Mouse (Mus musculus) embryonic facial prominence, embryonic 14.5 days (tissue): ENCODE measurements at regions not wholly inside any gene's neighbourhood (a gene's known extent, or its start where the extent isn't known, plus 50 kb on each side); places are given as distances from the start of the nearest gene placed in this dataset.

ENCODE experiments used
- ATAC-seq: fragments of 200-750 bp; cut with Nextera tagmentation; 2 replicates; pipeline ENCODE4 v1.8.0; 2017; ENCODE audit warnings: low read depth, moderate number of reproducible peaks, moderate TSS enrichment
- DNase-seq: peaks from one replicate; pipeline ENCODE4 v3.0.0-alpha.2; 2015; ENCODE audit warnings: low spot score
- H3K27ac ChIP-seq: fragments of 300-500 bp; sonication (generic); replicated peaks from 2 replicates; pipeline ENCODE4 v1.5.1; 2014; ENCODE audit warnings: low read depth, mild to moderate bottlenecking, low read length, moderate library complexity
- H3K27me3 ChIP-seq: fragments of 300-500 bp; sonication (generic); replicated peaks from 2 replicates; pipeline ENCODE4 v1.6.1; 2014; ENCODE audit warnings: low read length; ENCODE audit not compliant: control insufficient read depth, insufficient read depth
- H3K36me3 ChIP-seq: fragments of 300-500 bp; sonication (generic); 2 replicates; pipeline ENCODE4 v1.6.1; 2014; ENCODE audit warnings: low read length, mixed read lengths; ENCODE audit not compliant: control insufficient read depth, insufficient read depth
- H3K4me1 ChIP-seq: fragments of 300-500 bp; sonication (generic); 2 replicates; pipeline ENCODE4 v1.6.1; 2014; ENCODE audit warnings: antibody characterized with exemption, low read length; ENCODE audit not compliant: control insufficient read depth, insufficient read depth
- H3K4me2 ChIP-seq: fragments of 300-500 bp; sonication (generic); 2 replicates; pipeline ENCODE4 v1.6.1; 2014; ENCODE audit warnings: low read depth, mild to moderate bottlenecking, low read length, moderate library complexity, mixed read lengths
- H3K4me3 ChIP-seq: fragments of 300-500 bp; sonication (generic); 2 replicates; pipeline ENCODE4 v1.5.1; 2014; ENCODE audit warnings: low read depth, mild to moderate bottlenecking, low read length
- H3K9ac ChIP-seq: fragments of 300-500 bp; sonication (generic); 2 replicates; pipeline ENCODE4 v1.6.1; 2014; ENCODE audit warnings: low read depth, mild to moderate bottlenecking, low read length, moderate library complexity, mixed read lengths
- H3K9me3 ChIP-seq: fragments of 300-500 bp; sonication (generic); 2 replicates; pipeline ENCODE4 v1.6.1; 2016; ENCODE audit warnings: low read length; ENCODE audit not compliant: control insufficient read depth
- WGBS: fragments of 180-500 bp; shearing (Covaris S2); extraction: QIAGEN DNeasy Blood & Tissue Kit; methylation state at CpG from one replicate; pipeline ENCODE4 v1.1.7; 2014; 5-methylcytosine and 5-hydroxymethylcytosine counted together

DNA sequence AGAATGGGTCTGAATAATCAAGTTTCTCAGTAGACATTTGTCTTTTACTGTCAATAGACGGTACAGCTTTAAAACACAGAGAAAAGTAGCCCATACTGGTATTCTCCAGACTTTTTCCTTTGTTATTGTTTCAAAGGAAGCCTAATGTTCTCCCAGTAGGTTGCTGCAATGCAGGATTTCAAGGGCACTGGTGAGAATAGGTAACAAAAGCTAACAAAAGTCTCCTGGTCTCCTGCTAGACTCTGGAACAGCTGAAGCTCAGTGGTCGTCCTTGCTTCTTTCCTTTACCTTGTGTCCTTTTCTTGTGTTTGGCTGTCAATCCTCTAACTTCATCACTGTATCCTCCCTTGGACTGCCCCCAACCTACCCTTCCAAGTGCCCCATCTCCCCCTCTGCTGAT, 350.9 kb downstream of the Wdr72 start:
- 64% methylated on average over 2 of the region's 2 CpGs for WGBS
- no peak overlapping the region for H3K4me2 ChIP-seq
- H3K27ac ChIP-seq: no peak overlapping the region
- no peaks in the 10 kb centered on the region for H3K4me1 ChIP-seq
- H3K27me3 ChIP-seq: no peaks in the 10 kb centered on the region
- no peak for ATAC-seq
- no peaks in the 10 kb centered on the region for H3K9me3 ChIP-seq
- H3K9ac ChIP-seq: no peak overlapping the region
- no peak overlapping the region for H3K4me3 ChIP-seq
- no peaks in the 10 kb centered on the region for H3K36me3 ChIP-seq
- no peak for DNase-seq

DNA sequence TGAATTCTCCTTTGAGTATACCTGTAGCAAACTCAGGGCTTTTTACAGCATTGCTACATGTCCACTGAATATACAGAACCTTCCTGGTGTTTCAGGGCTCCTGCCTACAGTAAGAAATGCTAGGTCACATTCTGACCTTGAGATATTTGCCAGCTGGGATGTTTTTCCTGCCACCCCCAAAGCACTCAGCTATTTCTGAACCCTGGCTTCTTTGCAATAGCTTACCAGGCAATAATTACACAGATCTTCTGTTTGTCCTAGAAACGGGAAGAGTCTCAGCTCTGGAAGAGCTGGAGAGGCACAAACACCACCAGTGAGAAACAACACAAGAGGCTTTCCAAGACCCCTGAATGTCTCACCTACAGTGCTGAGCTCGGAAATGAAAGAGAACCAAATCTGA, 366.7 kb downstream of the Wdr72 start:
- Histone ChIP-seq H3K9me3 (no peaks in the 10 kb centered on the region), H3K4me2 (no peak overlapping the region), H3K36me3 (no peaks in the 10 kb centered on the region), H3K27ac (no peak overlapping the region), H3K9ac (no peak overlapping the region), H3K4me3 (no peak overlapping the region), H3K27me3 (no peaks in the 10 kb centered on the region), H3K4me1 (no peaks in the 10 kb centered on the region)
- no peak for ATAC-seq
- DNase-seq: no peak
- 27% methylated on average over 2 of the region's 2 CpGs for WGBS

DNA sequence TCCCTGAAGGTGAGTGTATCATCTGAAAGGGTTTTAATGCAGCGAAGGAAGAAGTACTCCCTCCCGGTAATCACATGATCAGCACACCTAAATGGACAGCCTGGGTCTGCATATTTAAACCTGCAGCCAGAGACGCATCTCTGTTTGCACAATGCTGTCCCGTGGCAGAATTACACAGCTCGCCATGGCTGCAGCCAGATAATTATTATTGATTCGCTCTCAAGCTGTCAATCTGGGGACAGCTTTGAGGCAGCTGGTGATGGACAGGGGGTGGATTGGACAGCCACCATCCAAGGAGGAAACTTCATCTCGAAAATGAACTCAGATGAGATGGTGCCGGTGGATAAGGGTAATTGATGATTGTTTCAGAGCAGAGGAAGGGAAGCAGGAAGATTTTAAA, 369.1 kb downstream of the Wdr72 start:
- Histone ChIP-seq H3K4me3 (no peak overlapping the region), H3K9ac (no peak overlapping the region), H3K9me3 (no peaks in the 10 kb centered on the region), H3K4me1 (no peaks in the 10 kb centered on the region), H3K27me3 (no peaks in the 10 kb centered on the region), H3K27ac (no peak overlapping the region), H3K36me3 (no peaks in the 10 kb centered on the region), H3K4me2 (no peak overlapping the region)
- WGBS: 62% methylated on average over 8 of the region's 8 CpGs
- DNase-seq (no peak), ATAC-seq (no peak)

DNA sequence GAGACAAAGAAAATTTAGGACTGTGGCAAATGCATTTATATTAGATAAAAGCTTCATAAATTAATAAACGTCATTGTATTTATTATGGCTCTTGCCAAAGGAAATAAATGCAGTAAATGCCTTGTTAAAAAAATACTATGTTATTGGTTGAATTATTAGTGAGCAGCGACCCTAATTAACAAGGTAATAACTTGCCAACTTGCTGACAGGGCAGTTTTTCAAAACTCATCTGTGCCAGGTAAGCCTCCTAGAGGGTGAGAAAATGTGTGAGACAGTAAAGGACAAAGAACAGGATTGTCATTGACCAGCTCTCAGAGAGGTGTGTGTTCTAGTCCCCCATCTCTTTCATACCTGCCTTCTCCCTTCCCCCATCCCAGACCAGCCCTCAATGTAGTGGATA, 347.8 kb upstream of the Onecut1 start:
- Histone ChIP-seq H3K4me2 (no peak overlapping the region), H3K9me3 (no peaks in the 10 kb centered on the region), H3K4me1 (no peaks in the 10 kb centered on the region), H3K27ac (no peak overlapping the region), H3K4me3 (no peak overlapping the region), H3K9ac (no peak overlapping the region), H3K27me3 (no peaks in the 10 kb centered on the region), H3K36me3 (no peaks in the 10 kb centered on the region)
- WGBS: 75% methylated on average over 2 of the region's 2 CpGs
- DNase-seq (no peak), ATAC-seq (no peak)

DNA sequence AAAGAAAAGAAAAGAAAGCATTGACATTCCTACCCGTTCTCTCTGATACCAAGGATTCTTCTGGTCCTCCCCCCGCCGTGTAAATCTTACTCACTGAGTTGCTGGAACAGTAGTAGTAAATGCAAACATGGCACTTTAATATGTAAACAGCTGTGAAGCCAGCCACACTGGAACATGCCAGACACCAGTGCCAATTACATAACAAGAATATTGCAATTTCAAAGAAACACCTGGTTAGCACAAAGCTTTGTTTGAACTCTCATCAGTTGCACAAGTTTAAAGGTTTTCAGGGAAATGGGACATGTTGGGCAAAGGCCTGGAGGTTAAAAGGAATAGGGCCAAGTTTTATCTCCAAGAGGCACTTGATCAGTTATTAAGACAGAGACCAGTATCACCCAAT, 333.2 kb upstream of the Onecut1 start:
- Histone ChIP-seq H3K9me3 (no peaks in the 10 kb centered on the region), H3K9ac (no peak overlapping the region), H3K4me1 (no peaks in the 10 kb centered on the region), H3K36me3 (no peaks in the 10 kb centered on the region), H3K27me3 (no peaks in the 10 kb centered on the region), H3K4me2 (no peak overlapping the region), H3K4me3 (no peak overlapping the region), H3K27ac (no peak overlapping the region)
- WGBS: 85% methylated on average over 3 of the region's 3 CpGs
- DNase-seq (no peak), ATAC-seq (no peak)

DNA sequence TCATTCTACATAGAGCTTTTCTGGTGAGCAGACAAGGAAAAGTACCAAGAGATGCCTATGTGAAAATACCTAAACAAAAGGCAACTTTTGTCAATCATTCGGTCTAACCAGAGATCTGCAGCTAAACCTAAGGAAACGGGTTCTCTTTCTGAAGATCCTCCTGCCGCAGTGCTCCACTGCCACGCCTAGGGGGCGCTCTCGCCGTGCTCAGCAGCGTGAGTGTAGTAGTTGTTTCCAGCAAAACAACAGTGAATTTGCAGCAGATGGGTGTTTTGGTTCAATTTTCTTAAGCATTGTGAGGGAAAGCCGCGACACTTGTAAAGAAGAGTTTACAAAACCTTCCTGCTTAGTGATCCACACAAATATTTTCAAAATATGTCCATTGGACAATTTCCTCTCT, 331.4 kb upstream of the Onecut1 start:
- no peak overlapping the region for H3K4me2 ChIP-seq
- ATAC-seq (no peak), DNase-seq (peak; percentile 55)
- no peaks in the 10 kb centered on the region for H3K36me3 ChIP-seq
- no peak overlapping the region for H3K4me3 ChIP-seq
- no peaks in the 10 kb centered on the region for H3K27me3 ChIP-seq
- no peaks in the 10 kb centered on the region for H3K4me1 ChIP-seq
- WGBS: 11% methylated on average over 10 of the region's 10 CpGs
- no peaks in the 10 kb centered on the region for H3K9me3 ChIP-seq
- H3K27ac ChIP-seq: no peak overlapping the region
- H3K9ac ChIP-seq: no peak overlapping the region

DNA sequence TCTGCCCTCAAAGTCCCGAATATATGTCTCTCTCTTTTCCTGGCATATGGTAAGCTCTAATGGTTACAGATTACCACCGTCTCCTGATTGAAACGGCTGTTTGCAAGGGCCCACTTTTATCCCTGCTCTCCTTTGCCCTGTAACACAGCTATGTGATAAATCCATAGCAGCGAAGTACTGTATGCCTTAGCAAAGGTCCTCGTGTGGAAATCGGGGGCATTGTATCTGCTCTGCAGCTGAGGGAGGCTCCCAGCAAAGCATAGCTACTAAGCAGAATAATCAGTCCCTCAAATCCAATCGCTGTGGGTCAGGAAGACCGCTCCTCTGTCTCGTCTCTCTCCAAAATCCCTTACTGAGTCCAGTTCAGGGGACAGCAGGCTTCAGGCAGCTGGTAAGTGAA, 331.0 kb upstream of the Onecut1 start:
- no peak overlapping the region for H3K4me3 ChIP-seq
- no peak for DNase-seq
- no peak overlapping the region for H3K9ac ChIP-seq
- no peaks in the 10 kb centered on the region for H3K4me1 ChIP-seq
- WGBS: 63% methylated on average over 9 of the region's 9 CpGs
- no peaks in the 10 kb centered on the region for H3K36me3 ChIP-seq
- no peak overlapping the region for H3K27ac ChIP-seq
- ATAC-seq: no peak
- no peak overlapping the region for H3K4me2 ChIP-seq
- H3K27me3 ChIP-seq: no peaks in the 10 kb centered on the region
- no peaks in the 10 kb centered on the region for H3K9me3 ChIP-seq

DNA sequence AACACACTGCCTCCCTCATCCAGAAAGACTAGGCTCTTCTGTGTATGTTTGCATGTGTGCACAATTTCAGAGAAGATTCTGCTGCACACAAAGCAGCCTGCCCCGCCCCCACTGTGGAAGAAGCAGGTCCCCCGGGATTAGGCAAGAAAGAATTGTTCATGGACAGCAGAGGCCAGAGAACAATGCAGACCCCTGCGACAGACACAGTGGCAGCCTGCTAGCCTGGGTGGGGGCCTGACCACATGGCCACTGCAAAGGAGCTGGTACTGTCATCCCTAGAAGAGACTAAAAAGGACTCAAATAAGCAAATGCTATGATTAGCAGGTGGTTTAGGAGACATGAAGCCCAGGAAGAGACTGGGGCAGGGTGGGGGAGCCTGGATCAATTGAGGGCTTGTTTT, 329.7 kb upstream of the Onecut1 start:
- no peaks in the 10 kb centered on the region for H3K36me3 ChIP-seq
- no peak overlapping the region for H3K4me3 ChIP-seq
- no peaks in the 10 kb centered on the region for H3K27me3 ChIP-seq
- H3K27ac ChIP-seq: no peak overlapping the region
- H3K4me2 ChIP-seq: no peak overlapping the region
- no peaks in the 10 kb centered on the region for H3K9me3 ChIP-seq
- ATAC-seq: no peak
- 44% methylated on average over 3 of the region's 3 CpGs for WGBS
- peak; percentile 34 for DNase-seq
- H3K4me1 ChIP-seq: no peaks in the 10 kb centered on the region
- no peak overlapping the region for H3K9ac ChIP-seq

DNA sequence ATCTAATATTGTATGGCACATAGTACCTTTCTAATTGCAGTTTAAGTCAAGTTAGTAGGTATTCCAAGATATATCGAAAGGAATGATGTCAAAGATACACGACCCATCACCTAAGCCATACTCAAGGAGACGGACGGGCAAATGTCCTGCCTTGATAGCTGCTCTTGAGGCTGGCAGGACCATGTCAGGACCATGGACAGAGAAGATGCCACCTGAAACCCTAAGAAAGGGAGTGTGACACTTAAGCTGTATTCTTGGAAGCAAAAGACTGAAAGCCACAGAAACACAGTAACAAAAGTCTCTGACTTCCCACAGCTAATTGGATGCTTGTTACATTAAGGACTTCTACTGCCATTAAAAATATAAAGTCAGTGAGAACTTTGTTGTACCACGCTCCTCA, 326.7 kb upstream of the Onecut1 start:
- Histone ChIP-seq H3K27me3 (no peaks in the 10 kb centered on the region), H3K27ac (no peak overlapping the region), H3K36me3 (no peaks in the 10 kb centered on the region), H3K4me2 (no peak overlapping the region), H3K4me3 (no peak overlapping the region), H3K9ac (no peak overlapping the region), H3K9me3 (no peaks in the 10 kb centered on the region), H3K4me1 (no peaks in the 10 kb centered on the region)
- ATAC-seq (no peak), DNase-seq (peak; percentile 35)
- 59% methylated on average over 5 of the region's 5 CpGs for WGBS
